ENCODE assay signal across 25 mouse cellular contexts in the genomic region with DNA sequence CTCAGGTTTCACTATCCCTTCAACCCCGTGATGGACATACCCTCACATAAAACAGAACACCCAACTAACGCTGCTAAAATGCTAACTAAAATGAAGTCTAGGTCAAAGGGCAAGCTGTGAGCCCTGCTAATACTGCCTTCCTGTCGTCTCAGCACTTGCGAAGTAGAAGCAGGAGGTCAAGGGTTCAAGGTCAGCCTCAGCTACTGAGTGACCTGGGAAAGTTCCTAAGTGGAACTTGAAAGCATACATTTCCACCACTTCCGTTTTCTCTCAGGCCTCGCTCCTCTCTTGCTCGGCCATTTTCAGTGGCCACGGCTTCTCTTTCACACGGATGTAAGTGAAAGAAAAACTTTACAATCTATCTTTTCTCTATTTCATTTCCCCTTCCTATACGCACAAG. TPM values are rescaled to one million over a fixed set of nuclear protein-coding genes. Genes with fewer than 3 reads are reported as not detected.
DNase-seq lines count a peak whose midpoint lies in the region; ATAC-seq lines count a peak whose summit lies in the region.
"Had no signal": no experiment of that assay in that cellular context is flagged by ENCODE, and none has a peak within 500 bp of the region (broad histone marks: within the 10 kb centered on the region; RNA-seq: fewer than 3 reads in every experiment).

No protein-coding gene starts in this region.

- 0 out of 2 replicates have a peak, but pooled peaks have one; percentile 11 for ATAC-seq in common myeloid progenitor, adult 5-6 weeks (replicated peaks; ENCODE audit: low read depth, poor library complexity, severe bottlenecking)
- peak; percentile 14; the same call in 1 of the 2 replicates for ATAC-seq in granulocyte monocyte progenitor cell, adult 5-6 weeks (replicated peaks; ENCODE audit: poor library complexity, severe bottlenecking)
- no peak for ATAC-seq in heart, embryonic 11.5 days (replicated peaks; ENCODE audit: insufficient number of reproducible peaks, low FRiP score, low TSS enrichment)
- ATAC-seq: forebrain, embryonic 15.5 days; hindbrain, embryonic 16.5 days; intestine, embryonic 15.5 days had no signal

- no peaks in the 10 kb centered on the region for H3K9me3 ChIP-seq in heart, embryonic 11.5 days (replicated peaks; ENCODE audit: control insufficient read depth, low read length)
- H3K9me3 ChIP-seq: embryonic facial prominence, embryonic 10.5 days; embryonic facial prominence, embryonic 13.5 days; forebrain, embryonic 12.5 days; forebrain, embryonic 15.5 days; heart, embryonic 10.5 days; hindbrain, embryonic 10.5 days; hindbrain, embryonic 13.5 days; intestine, embryonic 15.5 days had no signal

- H3K4me3 ChIP-seq in heart, embryonic 11.5 days (ENCODE audit: low read depth, low read length), result no peak overlapping the region
- H3K4me3 ChIP-seq: embryonic facial prominence, embryonic 10.5 days; embryonic facial prominence, embryonic 13.5 days; erythroblast, embryonic 14.5 days; forebrain, embryonic 12.5 days; forebrain, embryonic 15.5 days; heart, adult 2 months; heart, embryonic 10.5 days; hindbrain, embryonic 10.5 days; hindbrain, embryonic 13.5 days; intestine, embryonic 15.5 days had no signal

- 69% methylated on average over 10 of the region's 10 CpGs for WGBS in heart, embryonic 11.5 days (ENCODE audit: insufficient replicate concordance)

- H3K27ac ChIP-seq in heart, embryonic 11.5 days (ENCODE audit: low read depth, low read length), result no peak overlapping the region
- H3K27ac ChIP-seq: embryonic facial prominence, embryonic 10.5 days; embryonic facial prominence, embryonic 13.5 days; forebrain, embryonic 12.5 days; forebrain, embryonic 15.5 days; heart, adult 2 months; heart, embryonic 10.5 days; hindbrain, embryonic 10.5 days; hindbrain, embryonic 13.5 days; intestine, embryonic 15.5 days had no signal

- no peak overlapping the region for H3K9ac ChIP-seq in heart, embryonic 11.5 days (ENCODE audit: low read depth, low read length)
- H3K9ac ChIP-seq: embryonic facial prominence, embryonic 13.5 days; forebrain, embryonic 12.5 days; forebrain, embryonic 15.5 days; hindbrain, embryonic 13.5 days; intestine, embryonic 15.5 days had no signal

- no peaks in the 10 kb centered on the region for H3K36me3 ChIP-seq in heart, embryonic 11.5 days (ENCODE audit: control insufficient read depth, insufficient read depth, low read length)
- H3K36me3 ChIP-seq: embryonic facial prominence, embryonic 10.5 days; embryonic facial prominence, embryonic 13.5 days; forebrain, embryonic 12.5 days; forebrain, embryonic 15.5 days; heart, embryonic 10.5 days; hindbrain, embryonic 10.5 days; hindbrain, embryonic 13.5 days; intestine, embryonic 15.5 days had no signal

- H3K4me1 ChIP-seq in heart, embryonic 11.5 days (ENCODE audit: control insufficient read depth, insufficient read depth, low read length), result no peaks in the 10 kb centered on the region
- H3K4me1 ChIP-seq: embryonic facial prominence, embryonic 10.5 days; embryonic facial prominence, embryonic 13.5 days; forebrain, embryonic 12.5 days; forebrain, embryonic 15.5 days; heart, embryonic 10.5 days; hindbrain, embryonic 10.5 days; hindbrain, embryonic 13.5 days; intestine, embryonic 15.5 days had no signal

- H3K27me3 ChIP-seq in heart, embryonic 11.5 days (ENCODE audit: control insufficient read depth, insufficient read depth, low read length), result no peaks in the 10 kb centered on the region
- H3K27me3 ChIP-seq: embryonic facial prominence, embryonic 13.5 days; forebrain, embryonic 12.5 days; forebrain, embryonic 15.5 days; hindbrain, embryonic 13.5 days; intestine, embryonic 15.5 days had no signal

- peak; percentile 29 for DNase-seq in embryo, embryonic 10 days (ENCODE audit: low spot score)
- no peak for DNase-seq in embryo, embryonic 9.5 days (ENCODE audit: extremely low spot score)
- no peak for DNase-seq in kidney, postnatal 36 days
- DNase-seq in layer of hippocampus, adult 8-10 months (ENCODE audit: low spot score in 2 of 2), result no peak
- DNase-seq: adrenal gland, postnatal 10 days; adrenal gland, postnatal 36 days; cerebellum, adult 18-20 months; cerebellum, adult 9-10 months; cerebellum, postnatal 14 days; gastrocnemius, postnatal 25 days; heart, adult 2 months; heart, postnatal 36 days had no signal

- no peak overlapping the region for H3K4me2 ChIP-seq in heart, embryonic 11.5 days
- H3K4me2 ChIP-seq: embryonic facial prominence, embryonic 13.5 days; forebrain, embryonic 12.5 days; forebrain, embryonic 15.5 days; hindbrain, embryonic 13.5 days; intestine, embryonic 15.5 days had no signal

RNA-seq across cellular contexts. Expression of a gene that starts 43.2 kb away (rescaled TPM):
- total RNA-seq in common myeloid progenitor, adult 5-6 weeks (2017), result 7.1 and 8.2 TPM in 2 replicates
- 14.2 and 18.3 TPM in 2 replicates for total RNA-seq in granulocyte monocyte progenitor cell, adult 5-6 weeks (2014; fragmentation: Nextera tagmentation)
- 7.1 and 7.5 TPM in 2 replicates for total RNA-seq in granulocyte monocyte progenitor cell, adult 5-6 weeks (2017)
- polyA plus RNA-seq in heart, embryonic 11.5 days (2014; fragmentation: Nextera tagmentation; extraction: Ambion mirVana), result 14.2 and 14.6 TPM in 2 replicates
- total RNA-seq in layer of hippocampus, adult 8-10 months (2022), result 10 to 100 TPM in 3 of 4 experiments, 1 to 10 TPM in 1; 9.4 to 12.9 (median 11.8) TPM
